Mouse (Mus musculus): Measurements from ENCODE around the gene Slc16a10. TPM values are rescaled to one million over a fixed set of nuclear protein-coding genes. Genes with fewer than 3 reads are reported as not detected.

Slc16a10 gene
- 1.5 and 2.0 TPM in 2 replicates for polyA plus RNA-seq (2012; rRNA removed)

DNA sequence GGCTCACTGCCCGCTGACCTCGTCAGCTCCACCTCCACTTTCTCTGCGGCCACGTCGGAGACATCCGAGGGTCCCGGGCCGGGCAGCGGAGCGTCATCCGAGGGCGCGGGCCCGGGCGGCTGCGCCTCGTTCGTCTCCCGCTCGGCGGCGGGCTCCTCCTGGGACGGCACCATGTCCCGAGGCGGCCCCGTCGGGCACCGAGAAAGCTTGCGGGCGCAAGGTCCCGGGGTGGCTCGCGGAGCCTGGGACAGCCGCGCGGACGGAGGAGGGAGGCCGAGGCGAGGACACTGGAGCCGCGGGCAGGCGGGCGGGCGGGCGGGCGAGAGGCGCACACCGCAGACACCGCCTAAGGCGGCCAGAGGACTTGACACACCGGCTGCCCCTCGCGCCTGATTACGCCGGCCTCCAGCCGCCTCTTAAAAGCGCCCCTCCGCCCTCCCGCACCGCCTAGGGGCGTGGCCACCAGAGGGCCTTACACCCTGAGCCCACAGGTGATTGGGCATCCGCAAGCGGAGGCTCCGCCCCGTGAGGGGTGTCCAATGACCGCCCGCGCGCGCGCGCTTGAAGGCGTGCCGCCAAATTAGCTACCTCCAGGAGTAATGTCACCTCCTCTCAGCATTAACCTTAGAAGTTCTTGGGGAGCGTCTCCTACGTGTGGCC, at the start of gene Slc16a10:
Slc16a10 (minus strand) TSS at position 395 of the 660 bp plus-strand sequence.

DNA sequence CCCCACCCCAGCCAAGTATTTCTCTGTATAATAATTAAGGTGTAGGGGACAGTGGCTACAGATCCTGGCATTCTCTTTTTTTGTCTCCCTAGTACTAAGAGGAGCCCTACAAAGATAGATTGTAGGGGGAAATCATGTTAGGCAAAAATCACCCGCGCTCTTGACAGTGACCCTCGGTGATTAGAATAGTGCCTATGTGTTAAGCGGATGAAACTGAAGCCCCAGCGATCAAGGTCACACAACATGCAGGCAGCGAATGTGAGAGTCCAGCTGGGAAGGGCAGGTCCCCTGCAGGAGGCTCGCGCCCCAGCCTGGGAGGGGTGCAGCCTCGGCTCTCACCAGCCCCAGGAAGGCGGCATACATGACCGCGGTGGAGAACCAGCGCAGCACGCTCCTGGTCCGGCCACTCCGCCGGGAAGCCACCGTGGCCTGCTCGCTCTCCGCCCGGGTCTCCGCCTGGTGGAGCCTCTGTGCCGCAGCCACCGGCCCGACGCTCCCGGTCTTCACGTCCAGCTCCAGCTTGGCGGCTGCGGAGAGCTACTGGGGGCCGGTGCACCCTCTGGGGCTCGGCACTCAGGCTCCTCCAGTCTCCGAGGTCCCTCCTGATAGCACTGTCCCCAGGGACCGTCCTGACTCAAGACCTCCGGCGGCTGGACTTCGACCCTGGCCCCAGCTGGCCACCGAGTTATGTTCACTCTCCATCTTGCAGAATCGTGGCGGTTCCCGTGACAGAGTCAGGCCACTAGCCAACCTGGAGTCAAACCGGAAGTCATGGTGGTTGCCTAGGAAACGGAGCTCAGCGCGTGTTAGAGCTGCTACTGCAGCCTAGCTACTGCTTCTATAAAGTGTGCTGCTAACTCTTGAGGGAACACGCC, 117.3 kb downstream of the Slc16a10 start, which contains the start of gene Mfsd4b1:
Mfsd4b1 (minus strand) TSS at position 715 of the 875 bp plus-strand sequence.

GRCm38 (mm10) chr10:39986466-39986865, 155.6 kb downstream of the Slc16a10 start, which contains the start of gene Mfsd4b5:
Gene Mfsd4b5, minus strand, starts transcription at chr10:39986646.

Other genes starting within 250 kb of the Slc16a10 start
- 9.9 and 11.1 TPM in 2 replicates for gene Mfsd4b4, start 243.0 kb downstream of the Slc16a10 start, polyA plus RNA-seq (2012; rRNA removed)
- 0.03 TPM in 1 of 2 replicates, not detected in the other for gene Mfsd4b2, start 215.3 kb downstream of the Slc16a10 start, polyA plus RNA-seq (2012; rRNA removed)
- 0.05 and 0.13 TPM in 2 replicates for gene Mfsd4b3, start 182.1 kb downstream of the Slc16a10 start, polyA plus RNA-seq (2012; rRNA removed)
- gene Mfsd4b5, start 155.6 kb downstream of the Slc16a10 start, polyA plus RNA-seq (2012; rRNA removed): 0.04 and 0.05 TPM in 2 replicates
- 0.11 and 0.16 TPM in 2 replicates for gene Mfsd4b1, start 117.0 kb downstream of the Slc16a10 start, polyA plus RNA-seq (2012; rRNA removed)
- 29.3 and 31.3 TPM in 2 replicates for gene Rpf2, start 104.8 kb upstream of the Slc16a10 start, polyA plus RNA-seq (2012; rRNA removed)
- gene Gtf3c6, start 115.8 kb upstream of the Slc16a10 start, polyA plus RNA-seq (2012; rRNA removed): 37.0 and 39.8 TPM in 2 replicates
- gene Amd1, start 159.9 kb upstream of the Slc16a10 start, polyA plus RNA-seq (2012; rRNA removed): 66.2 and 71.5 TPM in 2 replicates
- 23.2 and 24.2 TPM in 2 replicates for gene Cdk19, start 197.3 kb upstream of the Slc16a10 start, polyA plus RNA-seq (2012; rRNA removed)

All from central nervous system, embryonic 18 days (tissue).